Mouse (Mus musculus): ENCODE data around the gene Auts2. TPM values are rescaled to one million over a fixed set of nuclear protein-coding genes. Genes with fewer than 3 reads are reported as not detected.
A peak's percentile ranks its signal among the peaks of the same experiment; 100 is the strongest.

Gene Auts2
- total RNA-seq, 4 experiments from 2014 or later, result 30.7 to 75.1 (median 38.7) TPM

- no peak for DNase-seq
These were observed 946.6 kb downstream of the Auts2 start for GRCm38 (mm10) chr5:131596591-131596990.

DNA sequence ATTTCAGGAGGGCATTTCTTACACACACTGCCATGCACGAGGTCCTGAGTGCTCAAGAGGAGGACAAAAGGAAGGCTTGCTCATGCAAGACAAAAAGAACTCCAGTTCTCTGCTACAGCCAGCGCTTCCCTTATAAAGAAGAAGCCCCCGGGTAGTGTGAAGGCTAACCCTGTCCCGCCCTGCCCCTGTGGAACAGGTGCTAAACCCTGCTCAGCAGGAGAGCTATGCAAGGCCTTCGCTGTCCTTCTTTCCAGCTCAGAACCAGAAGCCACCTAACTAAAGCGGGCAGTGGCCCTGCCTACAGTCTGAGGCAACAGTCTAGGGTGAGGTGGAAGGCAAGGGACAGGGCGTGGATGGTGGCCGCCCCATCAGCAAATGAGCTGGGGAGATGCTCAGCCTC is 947.4 kb downstream of the Auts2 start:
- no peak for DNase-seq

DNA sequence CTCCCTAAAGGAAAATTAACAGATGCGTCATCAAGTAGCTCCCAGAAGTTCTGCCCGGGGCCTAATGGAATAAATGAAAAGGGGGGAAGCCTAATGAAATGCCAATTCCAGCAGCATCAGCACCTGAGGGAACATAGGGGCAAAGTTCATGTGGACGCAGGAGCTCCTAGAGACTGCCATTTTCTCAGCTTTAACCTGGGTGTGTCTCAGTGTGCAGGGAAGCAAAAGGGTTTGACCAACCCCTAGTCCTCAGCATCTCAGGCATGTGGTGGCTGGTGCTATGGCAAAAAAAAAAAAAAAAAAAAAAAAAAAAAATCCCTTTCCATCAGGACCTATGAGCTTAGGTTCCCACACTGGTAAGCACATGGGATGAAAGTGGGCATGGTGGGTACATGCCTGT is 948.5 kb downstream of the Auts2 start:
- DNase-seq, result no peak

- DNase-seq, result no peak
These were observed 949.9 kb downstream of the Auts2 start for GRCm38 (mm10) chr5:131593261-131593660.

GRCm38 (mm10) chr5:131589948-131590467 is 953.1 kb downstream of the Auts2 start:
- no peak for DNase-seq

DNA sequence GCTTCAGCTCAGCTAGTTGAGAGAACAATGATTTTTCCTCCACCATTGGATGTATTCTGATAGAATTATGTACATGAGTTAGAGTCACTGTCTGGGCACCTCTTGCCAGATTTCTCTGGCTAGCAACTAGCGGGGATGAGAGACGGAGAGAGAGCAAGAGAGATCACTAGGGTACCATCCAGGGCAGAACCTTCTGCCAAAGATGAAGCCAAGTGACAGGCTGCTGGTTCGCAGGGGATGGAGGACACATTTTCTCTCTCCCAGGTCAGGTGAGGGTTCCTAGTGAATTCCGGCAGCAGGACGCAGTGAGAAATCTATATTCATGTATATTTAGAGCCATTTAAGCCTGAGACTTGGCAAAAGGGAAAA is 956.8 kb downstream of the Auts2 start:
- no peak for DNase-seq

DNA sequence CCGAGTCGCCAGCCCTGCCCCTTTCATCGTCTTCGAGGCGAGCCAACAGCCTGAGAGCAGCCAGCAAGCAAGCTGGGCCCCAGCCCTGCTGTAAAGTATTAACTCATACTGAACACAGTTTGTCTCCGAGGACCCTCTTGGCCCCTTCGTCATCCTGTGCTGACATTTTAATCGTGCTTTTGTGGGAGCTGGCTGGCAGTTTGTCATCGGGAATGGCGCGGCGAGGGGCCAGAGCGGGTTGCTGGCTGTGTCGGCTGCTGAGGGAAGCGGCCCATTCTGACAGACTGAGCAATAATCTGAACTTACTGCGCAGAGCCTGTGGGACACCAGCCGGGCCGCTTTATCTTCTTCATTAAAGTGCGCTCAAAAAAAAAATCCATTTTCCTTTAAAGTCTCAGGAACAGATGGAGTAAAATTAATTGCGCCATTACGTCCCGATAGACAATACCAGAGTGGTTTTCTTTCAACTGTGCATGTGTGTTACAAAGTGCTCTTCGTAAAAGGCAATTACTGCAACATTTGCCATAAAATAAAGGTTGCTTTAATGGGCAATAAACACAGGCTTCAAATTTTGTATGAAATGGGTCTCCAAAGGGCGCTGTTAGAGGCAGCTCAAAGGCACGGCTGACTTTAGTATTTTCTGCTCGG is 957.3 kb downstream of the Auts2 start:
- DNase-seq, result no peak

GRCm38 (mm10) chr5:131584260-131585135 is 958.6 kb downstream of the Auts2 start:
- DNase-seq, result no peak

GRCm38 (mm10) chr5:131581110-131582050 is 961.8 kb downstream of the Auts2 start:
- no peak for DNase-seq

GRCm38 (mm10) chr5:131578737-131579136 is 964.4 kb downstream of the Auts2 start:
- DNase-seq, result no peak

GRCm38 (mm10) chr5:131575733-131576265 is 967.3 kb downstream of the Auts2 start:
- DNase-seq, result no peak

DNA sequence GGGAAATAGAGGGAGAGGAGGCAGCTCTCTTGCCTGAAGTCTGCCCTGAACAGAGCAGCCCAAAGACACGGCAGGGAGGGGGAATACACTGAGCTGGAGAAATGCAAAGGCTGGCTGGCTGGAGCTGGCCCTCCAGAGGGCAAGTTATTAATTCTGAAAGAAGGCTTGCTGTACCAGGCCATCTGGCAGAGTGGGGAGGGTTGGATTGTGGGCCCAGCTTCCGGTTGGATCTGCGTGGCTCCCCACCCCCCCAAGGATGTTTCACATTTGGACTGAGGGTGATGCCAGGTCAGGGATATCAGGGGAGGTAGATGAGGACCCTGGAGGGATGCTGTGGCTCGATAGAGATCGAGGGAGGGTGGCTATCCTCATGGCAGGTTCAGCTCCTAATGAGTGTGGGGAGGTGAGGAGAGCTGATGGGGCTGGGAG is 968.0 kb downstream of the Auts2 start:
- no peak for DNase-seq

GRCm38 (mm10) chr5:131574469-131575085 is 968.6 kb downstream of the Auts2 start:
- DNase-seq, result no peak

DNA sequence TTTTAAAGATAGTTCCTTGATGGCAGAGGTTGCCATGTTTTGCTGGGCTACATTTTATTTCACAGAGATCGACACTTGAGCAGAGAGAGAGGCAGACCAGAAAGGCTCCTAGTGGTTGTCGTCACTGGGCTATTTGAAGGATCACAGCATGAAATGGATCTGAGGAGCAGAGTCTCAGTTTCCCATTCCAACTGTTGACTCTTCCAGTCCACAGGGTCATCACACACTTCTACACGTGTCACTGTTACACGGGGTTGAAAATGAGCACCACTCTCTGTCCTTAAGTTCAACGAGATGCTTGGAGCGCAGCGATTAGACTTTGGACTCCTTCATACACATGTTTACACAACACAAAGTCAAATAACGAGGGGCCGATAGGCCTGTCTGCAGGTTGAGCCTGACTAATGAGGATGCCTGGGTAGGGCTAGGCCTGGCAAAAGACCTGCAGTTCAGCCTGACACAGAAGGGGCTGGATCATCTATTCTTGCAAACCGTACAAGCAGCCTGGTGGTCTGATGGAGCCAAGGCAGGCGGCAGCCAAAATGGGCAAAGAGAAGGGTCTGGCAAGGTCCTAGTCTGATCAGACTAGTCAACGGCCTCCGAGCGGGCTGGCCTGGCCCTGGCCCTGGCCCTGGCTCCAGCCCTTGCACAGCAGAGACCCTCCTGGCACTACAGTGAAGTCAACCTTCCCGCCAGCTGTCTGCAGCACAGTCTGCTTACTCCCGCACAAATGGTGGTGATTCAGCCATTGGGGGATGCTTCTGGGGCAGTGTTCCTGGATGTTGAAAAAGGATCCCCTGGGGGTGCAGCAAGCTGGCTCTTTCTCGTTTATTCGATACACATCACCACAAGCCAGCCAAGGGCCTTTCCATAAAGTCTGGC is 969.6 kb downstream of the Auts2 start:
- DNase-seq, result no peak

- peak; percentile 84 for DNase-seq
These were observed 977.1 kb downstream of the Auts2 start for GRCm38 (mm10) chr5:131566032-131566431.

- DNase-seq, result no peak
These were observed 979.4 kb downstream of the Auts2 start for GRCm38 (mm10) chr5:131563630-131564252.

GRCm38 (mm10) chr5:131560773-131561560 is 982.2 kb downstream of the Auts2 start:
- no peak for DNase-seq

GRCm38 (mm10) chr5:131558403-131559174 is 984.6 kb downstream of the Auts2 start:
- DNase-seq, result no peak

Data from adrenal gland, adult 8-10 months (tissue).